Mouse (Mus musculus): ENCODE results near the gene Pim3. TPM values are rescaled to one million over a fixed set of nuclear protein-coding genes. Genes with fewer than 3 reads are reported as not detected.
"Not testable (repeated sequence)": the region's sequence is repeated elsewhere in the genome, so short reads cannot be mapped to it uniquely, and the experiment has no call there.

The Pim3 gene
- 59.6 and 77.7 TPM in 2 replicates for polyA plus RNA-seq (2015; fragmentation: Nextera tagmentation; extraction: Ambion mirVana)

DNA sequence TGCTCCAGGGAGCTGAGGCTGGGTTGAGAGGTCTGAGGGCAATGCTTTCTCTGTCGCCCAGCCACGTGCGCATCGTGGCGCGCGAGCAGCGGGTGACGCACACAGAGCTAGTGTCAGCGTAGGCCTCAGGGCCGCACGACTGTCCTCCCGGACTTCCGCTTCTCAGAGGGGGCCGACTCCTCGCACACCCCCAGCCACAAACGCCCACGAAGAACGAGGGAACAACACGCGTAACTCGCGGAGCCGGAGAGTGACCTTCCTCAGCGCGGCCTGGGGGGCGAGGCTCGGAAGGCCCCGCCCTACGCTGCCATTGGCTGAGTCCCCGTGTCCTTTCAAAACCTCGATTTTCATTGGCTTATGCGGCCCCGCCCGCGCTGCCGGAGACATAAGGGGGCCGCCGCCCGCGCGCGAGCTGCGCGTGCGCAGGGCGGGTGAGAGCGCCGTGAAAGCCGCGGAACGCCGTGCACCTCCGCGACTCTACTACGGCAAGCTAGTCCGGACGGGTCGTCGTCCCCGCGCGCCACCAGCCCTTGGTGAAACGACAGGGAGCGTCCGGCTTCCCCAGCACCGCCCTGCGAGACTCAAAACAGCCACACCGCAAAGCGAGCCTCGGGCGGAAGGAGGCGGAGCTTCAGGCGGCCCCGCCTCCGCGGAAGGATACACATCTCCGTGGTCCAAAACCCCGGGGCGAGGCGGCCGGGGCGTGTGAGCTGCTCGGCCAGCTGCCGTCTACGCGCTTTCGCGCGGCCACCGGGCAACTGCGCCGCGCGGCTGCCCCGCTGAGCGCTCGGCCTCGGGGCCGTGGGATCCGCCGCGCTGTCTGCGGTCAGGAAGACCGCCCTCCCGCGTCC lies at the start of gene Pim3:
Gene Pim3 (plus strand): TSS at position 415 of the 851 bp plus-strand sequence.
- Histone ChIP-seq H3K27ac (ENCODE audit: low read length) (peak within 1 kb of the TSS; percentile 97), H3K4me1 (ENCODE audit: insufficient read depth, low read length) (peaks cover 39% of the 10 kb centered on the region), H3K9ac (replicated peaks; ENCODE audit: low read length) (peak within 1 kb of the TSS; percentile 97), H3K9me3 (ENCODE audit: low read length) (no peaks in the 10 kb centered on the region), H3K4me2 (replicated peaks; ENCODE audit: low read depth, low read length) (peak within 1 kb of the TSS; percentile 90), H3K36me3 (ENCODE audit: insufficient read depth, low read length) (peaks cover 25% of the 10 kb centered on the region), H3K4me3 (ENCODE audit: low read length) (peak within 1 kb of the TSS; percentile 96), H3K27me3 (ENCODE audit: insufficient read depth, low read length) (no peaks in the 10 kb centered on the region)
- ATAC-seq (ENCODE audit: low FRiP score, low TSS enrichment) = peak; percentile 87
- under 1% methylated on average over 106 of the region's 107 CpGs for WGBS

GRCm38 (mm10) chr15:88813262-88813661 lies 48.7 kb upstream of the Pim3 start:
- H3K36me3 ChIP-seq (ENCODE audit: insufficient read depth, low read length) = peaks cover 33% of the 10 kb centered on the region
- H3K9me3 ChIP-seq (ENCODE audit: low read length) = no peaks in the 10 kb centered on the region
- H3K9ac ChIP-seq (replicated peaks; ENCODE audit: low read length) = no peak overlapping the region
- H3K4me2 ChIP-seq (replicated peaks; ENCODE audit: low read depth, low read length) = no peak overlapping the region
- 83% methylated on average over 3 of the region's 3 CpGs for WGBS
- H3K4me1 ChIP-seq (ENCODE audit: insufficient read depth, low read length) = peaks cover 1% of the 10 kb centered on the region
- no peaks in the 10 kb centered on the region for H3K27me3 ChIP-seq (ENCODE audit: insufficient read depth, low read length)
- no peak overlapping the region for H3K4me3 ChIP-seq (ENCODE audit: low read length)
- no peak overlapping the region for H3K27ac ChIP-seq (ENCODE audit: low read length)
- ATAC-seq (ENCODE audit: low FRiP score, low TSS enrichment) = no peak

GRCm38 (mm10) chr15:88813873-88814272 lies 48.1 kb upstream of the Pim3 start:
- peaks cover 33% of the 10 kb centered on the region for H3K36me3 ChIP-seq (ENCODE audit: insufficient read depth, low read length)
- not testable (repeated sequence) for H3K27ac ChIP-seq (ENCODE audit: low read length); ATAC-seq (ENCODE audit: low FRiP score, low TSS enrichment); H3K4me1 ChIP-seq (ENCODE audit: insufficient read depth, low read length); H3K27me3 ChIP-seq (ENCODE audit: insufficient read depth, low read length); H3K9ac ChIP-seq (replicated peaks; ENCODE audit: low read length); H3K4me3 ChIP-seq (ENCODE audit: low read length); H3K9me3 ChIP-seq (ENCODE audit: low read length); H3K4me2 ChIP-seq (replicated peaks; ENCODE audit: low read depth, low read length)
- WGBS = 97% methylated on average over 2 of the region's 2 CpGs

GRCm38 (mm10) chr15:88814411-88815047 lies 47.5 kb upstream of the Pim3 start:
- Histone ChIP-seq H3K4me1 (ENCODE audit: insufficient read depth, low read length) (peaks cover 5% of the 10 kb centered on the region), H3K4me3 (ENCODE audit: low read length) (no peak overlapping the region), H3K4me2 (replicated peaks; ENCODE audit: low read depth, low read length) (no peak overlapping the region), H3K9me3 (ENCODE audit: low read length) (no peaks in the 10 kb centered on the region), H3K9ac (replicated peaks; ENCODE audit: low read length) (no peak overlapping the region), H3K27me3 (ENCODE audit: insufficient read depth, low read length) (no peaks in the 10 kb centered on the region), H3K27ac (ENCODE audit: low read length) (no peak overlapping the region), H3K36me3 (ENCODE audit: insufficient read depth, low read length) (peaks cover 29% of the 10 kb centered on the region)
- no peak for ATAC-seq (ENCODE audit: low FRiP score, low TSS enrichment)
- WGBS = 98% methylated on average over 11 of the region's 11 CpGs

DNA sequence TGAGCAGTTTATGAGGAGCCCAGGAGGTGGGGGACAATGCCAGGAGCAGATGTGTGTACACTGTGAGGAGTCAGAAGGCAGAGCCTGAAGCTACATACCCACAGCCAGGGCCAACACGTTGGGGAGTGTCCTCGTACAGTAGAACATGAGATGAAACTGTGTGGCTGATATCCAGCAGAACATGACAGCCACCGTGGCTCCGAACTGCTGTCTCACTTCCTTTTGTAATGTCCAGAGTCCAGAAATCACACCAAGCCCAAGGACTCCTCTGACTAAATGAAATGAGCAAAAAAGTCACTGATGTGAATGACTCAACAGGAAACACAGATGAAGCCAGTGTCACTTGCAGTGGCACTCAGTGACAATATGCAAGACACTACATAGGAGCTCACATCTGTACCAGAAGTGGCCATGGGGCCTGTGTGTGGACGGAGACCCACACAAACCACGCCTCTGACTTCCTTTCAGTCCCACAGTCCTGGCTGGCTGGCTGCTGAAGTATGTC lies 46.7 kb upstream of the Pim3 start:
- H3K27me3 ChIP-seq (ENCODE audit: insufficient read depth, low read length) = no peaks in the 10 kb centered on the region
- 93% methylated on average over 6 of the region's 6 CpGs for WGBS
- no peak overlapping the region for H3K4me2 ChIP-seq (replicated peaks; ENCODE audit: low read depth, low read length)
- ATAC-seq (ENCODE audit: low FRiP score, low TSS enrichment) = no peak
- no peak overlapping the region for H3K27ac ChIP-seq (ENCODE audit: low read length)
- no peak overlapping the region for H3K4me3 ChIP-seq (ENCODE audit: low read length)
- no peak overlapping the region for H3K9ac ChIP-seq (replicated peaks; ENCODE audit: low read length)
- H3K4me1 ChIP-seq (ENCODE audit: insufficient read depth, low read length) = peaks cover 7% of the 10 kb centered on the region
- no peaks in the 10 kb centered on the region for H3K9me3 ChIP-seq (ENCODE audit: low read length)
- peaks cover 28% of the 10 kb centered on the region for H3K36me3 ChIP-seq (ENCODE audit: insufficient read depth, low read length)

DNA sequence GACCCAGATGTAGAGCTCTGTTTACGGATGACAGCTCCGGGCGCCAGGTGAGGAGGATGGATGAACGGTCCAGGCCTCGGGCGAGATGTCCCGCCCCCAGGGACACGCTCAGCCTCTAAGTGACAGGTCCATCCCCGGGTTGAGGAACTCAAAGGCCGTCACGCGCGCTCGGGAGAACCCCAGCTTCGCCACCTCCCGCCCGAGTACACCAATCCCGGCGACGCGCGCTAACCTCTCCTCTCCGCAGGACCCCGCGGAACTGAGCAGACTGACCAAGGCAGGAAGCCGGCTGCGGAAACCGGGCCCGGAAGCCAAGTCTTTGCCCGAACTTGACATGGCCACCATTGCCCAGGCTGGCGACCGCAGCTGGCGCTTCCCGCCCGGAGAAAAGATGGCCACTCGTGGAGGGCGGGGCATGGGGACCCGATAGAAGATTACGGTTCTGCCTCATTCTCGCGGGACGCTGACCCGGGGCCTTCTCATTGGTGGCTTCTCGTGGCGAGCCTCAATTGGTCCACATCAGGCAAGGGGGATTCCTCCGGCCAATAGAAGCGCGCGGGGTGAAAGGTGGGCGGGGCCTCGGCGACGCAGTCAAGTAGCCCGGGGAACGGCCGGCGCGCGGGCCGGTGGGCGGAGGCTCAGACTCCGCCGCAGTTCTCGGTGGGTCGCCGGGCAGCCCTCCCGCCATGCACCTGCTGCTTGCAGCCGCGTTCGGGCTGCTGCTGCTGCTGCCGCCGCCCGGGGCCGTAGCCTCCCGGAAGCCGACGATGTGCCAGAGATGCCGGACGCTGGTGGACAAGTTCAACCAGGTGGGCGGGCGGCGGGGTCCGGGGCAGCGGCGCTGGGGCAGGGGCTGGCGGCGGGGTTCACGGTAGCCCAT lies 42.7 kb upstream of the Pim3 start, which contains the start of the genes Alg12 and Creld2:
Gene Alg12 (minus strand): TSS at position 293 of the 880 bp plus-strand sequence.
Gene Creld2 (plus strand): TSS at position 621 of the 880 bp plus-strand sequence.
- peak; percentile 99 for ATAC-seq (ENCODE audit: low FRiP score, low TSS enrichment)

DNA sequence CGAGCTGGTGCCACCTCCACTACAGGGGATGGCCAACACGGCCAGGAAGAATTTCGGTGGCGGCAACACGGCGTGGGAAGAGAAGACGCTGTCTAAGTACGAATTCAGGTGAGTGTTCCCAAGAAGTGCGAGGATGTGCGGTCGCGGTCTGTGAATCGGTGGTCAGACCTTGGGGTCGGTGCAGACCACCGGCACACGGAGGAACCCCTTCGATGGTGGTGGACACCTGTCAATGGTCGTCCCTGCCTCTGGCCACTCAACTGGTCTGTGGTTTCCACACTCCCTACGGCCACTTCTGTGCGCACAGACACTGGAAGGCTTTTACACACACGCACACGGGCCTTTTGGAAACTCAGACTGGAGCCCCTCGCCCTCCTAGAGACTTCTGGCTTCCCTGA lies 42.1 kb upstream of the Pim3 start:
- H3K9me3 ChIP-seq (ENCODE audit: low read length) = no peaks in the 10 kb centered on the region
- H3K27me3 ChIP-seq (ENCODE audit: insufficient read depth, low read length) = no peaks in the 10 kb centered on the region
- 0 out of 2 replicates have a peak overlapping the region, but pooled peaks have one; percentile 48 for H3K27ac ChIP-seq (ENCODE audit: low read length)
- H3K4me1 ChIP-seq (ENCODE audit: insufficient read depth, low read length) = peaks cover 15% of the 10 kb centered on the region
- no peak for ATAC-seq (ENCODE audit: low FRiP score, low TSS enrichment)
- H3K36me3 ChIP-seq (ENCODE audit: insufficient read depth, low read length) = peaks cover 36% of the 10 kb centered on the region
- peak overlapping the region; percentile 93 for H3K4me2 ChIP-seq (replicated peaks; ENCODE audit: low read depth, low read length)
- under 1% methylated on average over 23 of the region's 23 CpGs for WGBS
- peak overlapping the region; percentile 91 for H3K4me3 ChIP-seq (ENCODE audit: low read length)
- peak overlapping the region; percentile 85 for H3K9ac ChIP-seq (replicated peaks; ENCODE audit: low read length)

More for the DNA sequence above, 42.7 kb upstream of the Pim3 start, which contains the start of the genes Alg12 and Creld2:
- Histone ChIP-seq H3K4me3 (ENCODE audit: low read length) (peak within 1 kb of the TSS; percentile 91), H3K27me3 (ENCODE audit: insufficient read depth, low read length) (no peaks in the 10 kb centered on the region), H3K4me2 (replicated peaks; ENCODE audit: low read depth, low read length) (peak within 1 kb of the TSS; percentile 93), H3K27ac (ENCODE audit: low read length) (peak within 1 kb of the TSS; percentile 73), H3K36me3 (ENCODE audit: insufficient read depth, low read length) (peaks cover 36% of the 10 kb centered on the region), H3K4me1 (ENCODE audit: insufficient read depth, low read length) (peaks cover 15% of the 10 kb centered on the region), H3K9ac (replicated peaks; ENCODE audit: low read length) (peak within 1 kb of the TSS; percentile 85), H3K9me3 (ENCODE audit: low read length) (no peaks in the 10 kb centered on the region)
- WGBS = under 1% methylated on average over 85 of the region's 88 CpGs

DNA sequence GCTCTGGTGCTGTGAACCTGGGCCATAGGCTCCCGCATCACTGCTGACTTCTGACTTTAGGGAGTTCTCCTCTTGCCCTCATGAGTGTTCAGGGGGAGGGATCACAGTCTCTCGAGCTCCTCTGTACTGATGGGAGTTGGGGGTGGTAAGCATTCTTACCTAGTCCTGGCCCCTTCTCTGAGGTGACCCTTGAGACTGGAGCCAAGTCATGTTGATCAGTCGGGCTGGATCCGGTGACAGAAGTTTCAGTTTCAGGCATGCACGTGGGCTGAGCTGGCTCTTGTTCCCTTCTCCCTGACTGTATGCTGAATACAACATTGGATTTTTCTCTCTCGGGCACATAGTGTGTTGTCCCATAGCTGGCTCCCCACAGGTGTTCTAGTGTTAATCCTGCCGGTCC lies 40.6 kb upstream of the Pim3 start:
- no peak for ATAC-seq (ENCODE audit: low FRiP score, low TSS enrichment)
- H3K36me3 ChIP-seq (ENCODE audit: insufficient read depth, low read length) = peaks cover 40% of the 10 kb centered on the region
- WGBS = 70% methylated on average over 7 of the region's 7 CpGs
- H3K9me3 ChIP-seq (ENCODE audit: low read length) = no peaks in the 10 kb centered on the region
- no peak overlapping the region for H3K4me3 ChIP-seq (ENCODE audit: low read length)
- peaks cover 15% of the 10 kb centered on the region for H3K4me1 ChIP-seq (ENCODE audit: insufficient read depth, low read length)
- no peak overlapping the region for H3K27ac ChIP-seq (ENCODE audit: low read length)
- H3K27me3 ChIP-seq (ENCODE audit: insufficient read depth, low read length) = no peaks in the 10 kb centered on the region
- H3K9ac ChIP-seq (replicated peaks; ENCODE audit: low read length) = no peak overlapping the region
- no peak overlapping the region for H3K4me2 ChIP-seq (replicated peaks; ENCODE audit: low read depth, low read length)

DNA sequence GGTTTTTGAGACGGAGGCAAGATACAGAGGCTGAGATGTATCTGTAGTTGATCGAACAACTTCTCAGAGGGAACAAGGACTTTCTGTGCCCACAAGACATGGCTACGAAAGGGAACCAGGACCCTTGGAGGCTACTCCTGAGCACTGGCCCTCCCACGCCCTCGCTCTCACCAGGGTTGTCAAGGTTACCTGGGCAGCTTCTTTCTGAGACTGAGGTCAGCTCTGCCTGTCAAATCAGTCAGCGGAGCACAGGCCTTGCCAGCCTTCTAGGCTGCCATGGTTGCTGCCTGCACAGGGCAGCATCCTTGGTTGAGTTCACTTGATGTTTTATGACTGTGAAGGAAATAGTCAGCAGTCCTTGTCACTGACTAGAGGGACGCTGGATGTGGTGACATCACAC lies 39.5 kb upstream of the Pim3 start:
- no peak overlapping the region for H3K27ac ChIP-seq (ENCODE audit: low read length)
- peaks cover 40% of the 10 kb centered on the region for H3K36me3 ChIP-seq (ENCODE audit: insufficient read depth, low read length)
- no peak overlapping the region for H3K9ac ChIP-seq (replicated peaks; ENCODE audit: low read length)
- no peaks in the 10 kb centered on the region for H3K9me3 ChIP-seq (ENCODE audit: low read length)
- 83% methylated on average over 7 of the region's 7 CpGs for WGBS
- H3K27me3 ChIP-seq (ENCODE audit: insufficient read depth, low read length) = no peaks in the 10 kb centered on the region
- peaks cover 15% of the 10 kb centered on the region for H3K4me1 ChIP-seq (ENCODE audit: insufficient read depth, low read length)
- no peak overlapping the region for H3K4me2 ChIP-seq (replicated peaks; ENCODE audit: low read depth, low read length)
- ATAC-seq (ENCODE audit: low FRiP score, low TSS enrichment) = no peak
- no peak overlapping the region for H3K4me3 ChIP-seq (ENCODE audit: low read length)

All from kidney, embryonic 16.5 days (tissue).